Mouse (Mus musculus) kidney, adult 2 months (tissue): ENCODE results near the gene Cdh23. TPM values are rescaled to one million over a fixed set of nuclear protein-coding genes. Genes with fewer than 3 reads are reported as not detected.
"Not testable (repeated sequence)": the region's sequence is repeated elsewhere in the genome, so short reads cannot be mapped to it uniquely, and the experiment has no call there.

Experiments used
- DNase-seq: peaks from one replicate; pipeline ENCODE4 v3.0.0; 2021
- H3K27ac ChIP-seq: fragments of 200-500 bp; 2 replicates; pipeline ENCODE4 v1.5.1; 2012; ENCODE audit warnings: low read depth, low read length, control low read depth, inconsistent platforms; ENCODE audit not compliant: insufficient read depth
- H3K27me3 ChIP-seq: fragments of 200-500 bp; replicated peaks from 2 replicates; pipeline ENCODE4 v1.6.1; 2012; ENCODE audit warnings: mild to moderate bottlenecking, moderate library complexity, low read length, inconsistent platforms; ENCODE audit not compliant: control insufficient read depth, insufficient read depth
- H3K36me3 ChIP-seq: fragments of 200-500 bp; 2 replicates; pipeline ENCODE4 v1.6.1; 2012; ENCODE audit warnings: mild to moderate bottlenecking, moderate library complexity, low read length, inconsistent platforms; ENCODE audit not compliant: control insufficient read depth, insufficient read depth
- H3K4me1 ChIP-seq: fragments of 200-500 bp; 2 replicates; pipeline ENCODE4 v1.6.1; 2011; ENCODE audit warnings: low read length; ENCODE audit not compliant: control insufficient read depth, insufficient read depth
- H3K4me3 ChIP-seq: fragments of 200-500 bp; 2 replicates; pipeline ENCODE4 v1.5.1; 2011; ENCODE audit warnings: mild to moderate bottlenecking, low read depth, low read length, control low read depth; ENCODE audit not compliant: insufficient read depth
- CTCF ChIP-seq: fragments of 200-500 bp; conservative IDR thresholded peaks from 2 replicates; pipeline ENCODE4 v1.5.1; 2011; ENCODE audit warnings: low read depth, mild to moderate bottlenecking, control low read depth, low read length, moderate library complexity, mixed read lengths; ENCODE audit not compliant: insufficient read depth, insufficient read length
- POLR2A ChIP-seq: fragments of 200-500 bp; IDR thresholded peaks from one replicate; pipeline ENCODE4 v1.6.1; 2011; ENCODE audit warnings: low read depth, low read length, control low read depth
- WGBS: fragments of 180-500 bp; shearing (Covaris S2); methylation state at CpG from one replicate; pipeline ENCODE4 v1.1.7; 2018; 5-methylcytosine and 5-hydroxymethylcytosine counted together
- polyA plus RNA-seq: library from polyadenylated mRNA; depleted of rRNA; stranded (reverse); fragments of >200 nt; gene quantifications from 2 replicates; pipeline ENCODE4 v1.2.3, GENCODE M21; 2012; rRNA removed

Gene Cdh23
- 0.17 and 0.35 TPM in 2 replicates for polyA plus RNA-seq

DNA sequence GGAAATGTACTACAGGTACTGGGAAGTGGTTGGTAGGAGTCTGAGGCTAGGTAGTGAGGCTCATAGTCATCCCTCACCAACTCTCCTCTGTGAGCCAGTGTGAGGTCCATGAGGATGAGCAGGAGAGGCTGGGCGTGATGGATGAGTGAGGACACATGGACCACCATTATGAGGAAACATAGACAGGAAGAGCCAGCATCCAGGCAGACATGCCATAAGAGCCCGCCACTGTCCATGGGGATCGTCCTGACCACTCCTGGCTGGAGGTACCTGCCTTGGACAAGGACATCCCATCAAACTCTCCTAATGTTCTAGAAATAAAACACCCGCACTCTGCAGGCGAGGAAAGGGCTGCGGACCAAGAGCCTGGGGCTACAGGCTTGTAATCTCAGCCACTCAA is at the start of gene Cdh23:
TSS of gene Cdh23 (minus strand) at position 101 of the 400 bp plus-strand sequence.
- no peak for DNase-seq
- TF ChIP-seq POLR2A (no peak), CTCF (no peak)
- H3K27me3 ChIP-seq = no peaks in the 10 kb centered on the region
- no peaks in the 10 kb centered on the region for H3K36me3 ChIP-seq
- 86% methylated on average over 6 of the region's 6 CpGs for WGBS
- H3K27ac ChIP-seq = no peak within 1 kb of the TSS
- H3K4me3 ChIP-seq = no peak within 1 kb of the TSS
- no peaks in the 10 kb centered on the region for H3K4me1 ChIP-seq

GRCm38 (mm10) chr10:60744543-60745290 is 48.4 kb upstream of the Cdh23 start:
- Histone ChIP-seq H3K36me3 (no peaks in the 10 kb centered on the region), H3K4me1 (peaks cover 5% of the 10 kb centered on the region; the same call in 1 of the 2 replicates), H3K27ac (no peak overlapping the region), H3K4me3 (no peak overlapping the region), H3K27me3 (no peaks in the 10 kb centered on the region)
- no peak for TF ChIP-seq CTCF
- no peak for TF ChIP-seq POLR2A
- DNase-seq = peak; percentile 51
- 68% methylated on average over 14 of the region's 14 CpGs for WGBS

DNA sequence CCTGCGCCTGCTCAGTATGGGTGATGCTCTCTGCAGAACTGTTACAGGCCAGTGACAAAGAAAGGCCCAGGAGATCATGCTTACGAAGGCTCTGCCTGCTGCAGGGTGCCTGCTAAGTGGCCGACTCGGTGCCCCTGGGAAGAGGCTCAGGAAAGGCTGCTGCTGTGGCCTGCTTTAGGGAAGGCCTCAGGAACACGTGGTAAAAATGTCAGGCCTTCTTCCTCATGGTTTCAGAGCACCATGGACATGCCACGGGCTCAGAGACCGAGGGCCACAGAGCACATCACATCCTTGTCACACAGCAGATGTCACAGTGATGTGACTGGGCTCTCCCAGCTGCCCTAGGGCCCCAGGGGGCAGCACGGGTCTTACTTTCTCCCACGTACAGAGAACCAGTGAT is 47.4 kb upstream of the Cdh23 start:
- no peak overlapping the region for H3K4me3 ChIP-seq
- TF ChIP-seq POLR2A (no peak), CTCF (no peak)
- no peaks in the 10 kb centered on the region for H3K27me3 ChIP-seq
- H3K4me1 ChIP-seq = peaks cover 5% of the 10 kb centered on the region; the same call in 1 of the 2 replicates
- H3K27ac ChIP-seq = no peak overlapping the region
- 66% methylated on average over 9 of the region's 9 CpGs for WGBS
- H3K36me3 ChIP-seq = no peaks in the 10 kb centered on the region
- no peak for DNase-seq

GRCm38 (mm10) chr10:60742942-60743341 is 46.7 kb upstream of the Cdh23 start:
- 0 out of 2 replicates have a peak, but pooled peaks cover 2% of the 10 kb centered on the region for H3K4me1 ChIP-seq
- DNase-seq = peak; percentile 57
- no peaks in the 10 kb centered on the region for H3K27me3 ChIP-seq
- WGBS = 72% methylated on average over 6 of the region's 6 CpGs
- TF ChIP-seq POLR2A (no peak), CTCF (no peak)
- no peak overlapping the region for H3K4me3 ChIP-seq
- H3K36me3 ChIP-seq = no peaks in the 10 kb centered on the region
- no peak overlapping the region for H3K27ac ChIP-seq

- 71% methylated on average over 1 of the region's 1 CpGs for WGBS
- H3K4me3 ChIP-seq, H3K27me3 ChIP-seq, H3K36me3 ChIP-seq, DNase-seq, H3K4me1 ChIP-seq, H3K27ac ChIP-seq: not testable (repeated sequence)
Measured at GRCm38 (mm10) chr10:60742296-60742695, 46.0 kb upstream of the Cdh23 start.

DNA sequence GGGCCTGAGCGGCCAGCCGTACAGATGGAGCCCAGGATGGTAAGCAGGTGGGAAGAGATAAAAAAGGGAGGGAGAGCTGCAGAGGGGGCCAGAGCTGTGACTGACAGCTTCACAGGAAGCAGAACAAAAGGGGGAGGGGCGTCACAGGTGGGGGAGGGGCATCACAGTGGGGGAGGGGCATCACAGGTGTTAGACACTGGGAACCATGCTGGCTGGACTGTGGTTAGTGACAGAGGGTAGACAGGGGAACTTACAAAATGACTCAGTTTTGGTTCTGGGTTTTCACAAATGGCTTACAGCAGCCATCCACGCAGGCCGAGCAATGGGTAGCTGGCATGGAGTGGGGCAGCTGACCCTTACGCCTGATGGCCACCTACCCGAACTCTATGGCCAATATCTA is 45.1 kb upstream of the Cdh23 start:
- H3K4me3 ChIP-seq = no peak overlapping the region
- H3K27me3 ChIP-seq = no peaks in the 10 kb centered on the region
- WGBS = 80% methylated on average over 7 of the region's 7 CpGs

GRCm38 (mm10) chr10:60739619-60740363 is 43.5 kb upstream of the Cdh23 start:
- Histone ChIP-seq H3K36me3 (no peaks in the 10 kb centered on the region), H3K4me1 (0 out of 2 replicates have a peak, but pooled peaks cover 2% of the 10 kb centered on the region), H3K27me3 (no peaks in the 10 kb centered on the region), H3K27ac (no peak overlapping the region), H3K4me3 (no peak overlapping the region)
- no peak for DNase-seq
- TF ChIP-seq CTCF = no peak
- TF ChIP-seq POLR2A = no peak
- WGBS = 97% methylated on average over 4 of the region's 4 CpGs

More for the DNA sequence above, 45.1 kb upstream of the Cdh23 start:
- Histone ChIP-seq H3K36me3 (no peaks in the 10 kb centered on the region), H3K4me1 (0 out of 2 replicates have a peak, but pooled peaks cover 2% of the 10 kb centered on the region), H3K27ac (no peak overlapping the region)
- DNase-seq = no peak
- TF ChIP-seq CTCF (no peak), POLR2A (no peak)
